Mouse (Mus musculus): ENCODE data around the gene Pknox1. TPM values are rescaled to one million over a fixed set of nuclear protein-coding genes. Genes with fewer than 3 reads are reported as not detected.
"Not testable (repeated sequence)": the region's sequence is repeated elsewhere in the genome, so short reads cannot be mapped to it uniquely, and the experiment has no call there.

Gene Pknox1
- polyA plus RNA-seq, 1 experiment, result 2.5 TPM

GRCm38 (mm10) chr17:31583781-31584180 is 19.2 kb downstream of the Pknox1 start:
- Histone ChIP-seq H3K9me3 (no peaks in the 10 kb centered on the region), H3K27me3 (replicated peaks) (no peaks in the 10 kb centered on the region), H3K4me3 (replicated peaks) (peak overlapping the region; percentile 21), H3K4me1 (peaks cover 62% of the 10 kb centered on the region), H3K36me3 (replicated peaks; ENCODE audit: low read length) (peaks cover 31% of the 10 kb centered on the region)
- TF ChIP-seq FLI1 (IDR thresholded peaks at IDR 0.05; ENCODE audit: low read length), result no peak
- no peak for TF ChIP-seq GATA1 (IDR thresholded peaks at IDR 0.05; ENCODE audit: borderline replicate concordance, low read length)

GRCm38 (mm10) chr17:31588115-31588514 is 23.6 kb downstream of the Pknox1 start:
- no peaks in the 10 kb centered on the region for H3K9me3 ChIP-seq
- H3K4me1 ChIP-seq, result peaks cover 32% of the 10 kb centered on the region
- no peak overlapping the region for H3K4me3 ChIP-seq (replicated peaks)
- TF ChIP-seq FLI1 (IDR thresholded peaks at IDR 0.05; ENCODE audit: low read length) (no peak), GATA1 (IDR thresholded peaks at IDR 0.05; ENCODE audit: borderline replicate concordance, low read length) (no peak)
- H3K36me3 ChIP-seq (replicated peaks; ENCODE audit: low read length), result peaks cover 68% of the 10 kb centered on the region
- H3K27me3 ChIP-seq (replicated peaks), result no peaks in the 10 kb centered on the region

- no peak overlapping the region for H3K4me3 ChIP-seq (replicated peaks)
- no peaks in the 10 kb centered on the region for H3K9me3 ChIP-seq
- TF ChIP-seq FLI1 (IDR thresholded peaks at IDR 0.05; ENCODE audit: low read length), result no peak
- TF ChIP-seq GATA1 (IDR thresholded peaks at IDR 0.05; ENCODE audit: borderline replicate concordance, low read length), result no peak
- H3K27me3 ChIP-seq (replicated peaks), result no peaks in the 10 kb centered on the region
- peaks cover 71% of the 10 kb centered on the region for H3K36me3 ChIP-seq (replicated peaks; ENCODE audit: low read length)
- peaks cover 26% of the 10 kb centered on the region for H3K4me1 ChIP-seq
Observed at GRCm38 (mm10) chr17:31588726-31589125, 24.2 kb downstream of the Pknox1 start.

- H3K36me3 ChIP-seq (replicated peaks; ENCODE audit: low read length), result peaks cover 73% of the 10 kb centered on the region
Observed at GRCm38 (mm10) chr17:31590846-31591245, 26.3 kb downstream of the Pknox1 start.

GRCm38 (mm10) chr17:31594590-31594989 is 30.1 kb downstream of the Pknox1 start:
- Histone ChIP-seq H3K4me3 (replicated peaks) (no peak overlapping the region), H3K9me3 (no peaks in the 10 kb centered on the region), H3K27me3 (replicated peaks) (no peaks in the 10 kb centered on the region), H3K4me1 (no peaks in the 10 kb centered on the region; the same call in 1 of the 2 replicates), H3K36me3 (replicated peaks; ENCODE audit: low read length) (peaks cover 89% of the 10 kb centered on the region)
- no peak for TF ChIP-seq GATA1 (IDR thresholded peaks at IDR 0.05; ENCODE audit: borderline replicate concordance, low read length)
- TF ChIP-seq FLI1 (IDR thresholded peaks at IDR 0.05; ENCODE audit: low read length), result no peak

More at GRCm38 (mm10) chr17:31590846-31591245, 26.3 kb downstream of the Pknox1 start:
- Histone ChIP-seq H3K9me3 (no peaks in the 10 kb centered on the region), H3K4me1 (peaks cover 14% of the 10 kb centered on the region), H3K4me3 (replicated peaks) (no peak overlapping the region), H3K27me3 (replicated peaks) (no peaks in the 10 kb centered on the region)
- TF ChIP-seq FLI1 (IDR thresholded peaks at IDR 0.05; ENCODE audit: low read length) (no peak), GATA1 (IDR thresholded peaks at IDR 0.05; ENCODE audit: borderline replicate concordance, low read length) (no peak)

GRCm38 (mm10) chr17:31595077-31595476 is 30.5 kb downstream of the Pknox1 start:
- Histone ChIP-seq H3K4me3 (replicated peaks) (no peak overlapping the region), H3K4me1 (no peaks in the 10 kb centered on the region; the same call in 1 of the 2 replicates), H3K27me3 (replicated peaks) (no peaks in the 10 kb centered on the region), H3K36me3 (replicated peaks; ENCODE audit: low read length) (peaks cover 92% of the 10 kb centered on the region), H3K9me3 (no peaks in the 10 kb centered on the region)
- TF ChIP-seq FLI1 (IDR thresholded peaks at IDR 0.05; ENCODE audit: low read length), result no peak
- TF ChIP-seq GATA1 (IDR thresholded peaks at IDR 0.05; ENCODE audit: borderline replicate concordance, low read length), result no peak

GRCm38 (mm10) chr17:31597957-31598356 is 33.4 kb downstream of the Pknox1 start:
- no peaks in the 10 kb centered on the region for H3K27me3 ChIP-seq (replicated peaks)
- H3K4me1 ChIP-seq, result no peaks in the 10 kb centered on the region; the same call in 1 of the 2 replicates
- no peaks in the 10 kb centered on the region for H3K9me3 ChIP-seq
- TF ChIP-seq GATA1 (IDR thresholded peaks at IDR 0.05; ENCODE audit: borderline replicate concordance, low read length), result no peak
- TF ChIP-seq FLI1 (IDR thresholded peaks at IDR 0.05; ENCODE audit: low read length), result no peak
- H3K4me3 ChIP-seq (replicated peaks), result no peak overlapping the region
- H3K36me3 ChIP-seq (replicated peaks; ENCODE audit: low read length), result peaks cover 89% of the 10 kb centered on the region

GRCm38 (mm10) chr17:31598593-31598992 is 34.1 kb downstream of the Pknox1 start:
- no peaks in the 10 kb centered on the region for H3K9me3 ChIP-seq
- TF ChIP-seq GATA1 (IDR thresholded peaks at IDR 0.05; ENCODE audit: borderline replicate concordance, low read length) (no peak), FLI1 (IDR thresholded peaks at IDR 0.05; ENCODE audit: low read length) (no peak)
- H3K27me3 ChIP-seq (replicated peaks), result no peaks in the 10 kb centered on the region
- H3K4me3 ChIP-seq (replicated peaks), result no peak overlapping the region
- H3K4me1 ChIP-seq, result no peaks in the 10 kb centered on the region; the same call in 1 of the 2 replicates
- H3K36me3 ChIP-seq (replicated peaks; ENCODE audit: low read length), result peaks cover 89% of the 10 kb centered on the region

GRCm38 (mm10) chr17:31606424-31606823 is 41.9 kb downstream of the Pknox1 start:
- Histone ChIP-seq H3K27me3 (replicated peaks) (peaks cover 2% of the 10 kb centered on the region), H3K4me3 (replicated peaks) (no peak overlapping the region), H3K36me3 (replicated peaks; ENCODE audit: low read length) (peaks cover 62% of the 10 kb centered on the region), H3K9me3 (no peaks in the 10 kb centered on the region), H3K4me1 (no peaks in the 10 kb centered on the region)
- TF ChIP-seq GATA1 (IDR thresholded peaks at IDR 0.05; ENCODE audit: borderline replicate concordance, low read length) (no peak), FLI1 (IDR thresholded peaks at IDR 0.05; ENCODE audit: low read length) (no peak)

GRCm38 (mm10) chr17:31607256-31607951 is 42.9 kb downstream of the Pknox1 start:
- H3K36me3 ChIP-seq (replicated peaks; ENCODE audit: low read length), result peaks cover 55% of the 10 kb centered on the region
- no peaks in the 10 kb centered on the region for H3K9me3 ChIP-seq
- H3K4me1 ChIP-seq, result peaks cover 5% of the 10 kb centered on the region; the same call in 1 of the 2 replicates
- peaks cover 5% of the 10 kb centered on the region for H3K27me3 ChIP-seq (replicated peaks)
- TF ChIP-seq FLI1 (IDR thresholded peaks at IDR 0.05; ENCODE audit: low read length) (no peak), GATA1 (IDR thresholded peaks at IDR 0.05; ENCODE audit: borderline replicate concordance, low read length) (no peak)
- no peak overlapping the region for H3K4me3 ChIP-seq (replicated peaks)

- Histone ChIP-seq H3K27me3 (replicated peaks) (peaks cover 13% of the 10 kb centered on the region), H3K4me1 (peaks cover 19% of the 10 kb centered on the region), H3K36me3 (replicated peaks; ENCODE audit: low read length) (peaks cover 37% of the 10 kb centered on the region)
- H3K4me3 ChIP-seq (replicated peaks); H3K9me3 ChIP-seq: not testable (repeated sequence)
Observed at GRCm38 (mm10) chr17:31609173-31609572, 44.6 kb downstream of the Pknox1 start.

Data from megakaryocyte, embryonic 14.5 days (primary cell).